Mouse (Mus musculus) G1E-ER4 (cell line): ENCODE measurements around the gene Arl6. TPM values are rescaled to one million over a fixed set of nuclear protein-coding genes. Genes with fewer than 3 reads are reported as not detected.

Experiments
- GATA1 ChIP-seq: IDR thresholded peaks from one replicate; pipeline ENCODE4 v1.8.0; 2012; ENCODE audit warnings: low read length, inconsistent platforms
- polyA plus RNA-seq: library from polyadenylated mRNA; stranded (reverse); fragments of >175 nt; gene quantifications from 2 replicates; pipeline ENCODE4 v1.2.3, GENCODE M21; 2012

The Arl6 gene
- polyA plus RNA-seq: 5.6 and 5.8 TPM in 2 replicates

DNA sequence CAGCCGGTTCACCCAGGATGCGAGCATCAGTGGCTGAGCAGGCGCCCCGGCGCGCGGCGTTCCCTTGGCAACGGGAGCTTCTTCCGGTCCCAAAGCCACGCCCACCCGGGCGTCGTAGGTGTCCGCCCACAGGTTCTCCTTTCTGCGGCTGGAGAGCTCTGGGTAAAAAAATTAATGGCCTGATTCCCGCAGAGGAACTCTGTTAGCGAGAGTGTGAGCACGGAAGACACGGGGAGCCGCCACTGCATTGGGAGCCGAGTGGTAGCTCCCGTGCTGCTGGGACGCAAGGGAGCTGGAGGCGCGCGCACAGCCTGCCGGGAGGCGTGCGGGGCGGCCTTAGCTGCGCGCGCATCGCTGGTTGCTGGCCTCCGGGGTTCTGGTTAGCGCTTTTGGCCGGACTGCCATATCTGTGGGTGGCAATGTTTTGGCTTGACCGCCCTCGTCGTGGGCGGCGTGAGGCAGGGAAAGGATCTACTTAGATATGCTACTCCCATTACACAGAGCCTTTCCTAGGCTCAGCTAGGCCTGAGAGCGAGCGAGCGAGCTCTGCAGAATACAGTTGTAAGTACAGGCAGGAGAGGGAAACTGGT, at the start of gene Arl6:
TSS of gene Arl6 (minus strand) at position 290 of the 590 bp plus-strand sequence.
- no peak for TF ChIP-seq GATA1

DNA sequence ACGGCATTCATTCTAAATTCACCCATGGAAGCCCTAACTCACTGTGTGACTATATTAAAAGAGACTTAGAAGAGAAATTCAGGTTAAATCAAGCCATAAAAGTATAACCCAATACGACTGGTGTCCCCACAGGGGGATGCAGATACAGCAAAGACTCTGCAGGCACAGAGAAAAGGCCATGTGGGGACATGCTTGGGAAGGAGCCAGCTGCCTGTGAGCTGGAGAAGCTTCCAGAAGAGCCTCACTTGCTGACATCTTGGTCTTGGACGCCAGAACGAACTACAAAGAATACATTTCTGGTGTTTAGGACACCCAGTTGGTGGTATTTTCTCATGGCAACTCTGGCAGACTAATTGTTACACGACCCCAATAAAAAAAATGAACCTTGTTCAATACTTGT, 45.9 kb upstream of the Arl6 start:
- no peak for TF ChIP-seq GATA1

DNA sequence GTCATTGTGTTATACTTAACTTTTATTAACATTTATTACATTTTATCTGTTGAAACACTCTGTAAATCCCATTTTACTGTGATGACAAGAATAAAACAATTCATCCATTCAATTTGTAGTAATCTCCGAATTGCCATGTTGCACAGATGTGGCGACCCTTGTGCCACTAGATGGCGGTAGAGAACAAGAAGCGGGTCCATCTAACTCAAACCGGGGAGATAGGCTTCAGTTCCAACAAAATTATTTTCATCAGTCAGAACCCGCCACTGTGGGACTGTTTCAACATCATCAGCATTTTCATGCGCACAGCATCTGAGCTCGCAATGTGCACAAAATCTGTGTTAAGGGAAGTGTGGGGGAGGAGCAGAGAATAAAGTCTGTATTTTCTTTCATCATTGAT, 44.2 kb upstream of the Arl6 start:
- no peak for TF ChIP-seq GATA1

DNA sequence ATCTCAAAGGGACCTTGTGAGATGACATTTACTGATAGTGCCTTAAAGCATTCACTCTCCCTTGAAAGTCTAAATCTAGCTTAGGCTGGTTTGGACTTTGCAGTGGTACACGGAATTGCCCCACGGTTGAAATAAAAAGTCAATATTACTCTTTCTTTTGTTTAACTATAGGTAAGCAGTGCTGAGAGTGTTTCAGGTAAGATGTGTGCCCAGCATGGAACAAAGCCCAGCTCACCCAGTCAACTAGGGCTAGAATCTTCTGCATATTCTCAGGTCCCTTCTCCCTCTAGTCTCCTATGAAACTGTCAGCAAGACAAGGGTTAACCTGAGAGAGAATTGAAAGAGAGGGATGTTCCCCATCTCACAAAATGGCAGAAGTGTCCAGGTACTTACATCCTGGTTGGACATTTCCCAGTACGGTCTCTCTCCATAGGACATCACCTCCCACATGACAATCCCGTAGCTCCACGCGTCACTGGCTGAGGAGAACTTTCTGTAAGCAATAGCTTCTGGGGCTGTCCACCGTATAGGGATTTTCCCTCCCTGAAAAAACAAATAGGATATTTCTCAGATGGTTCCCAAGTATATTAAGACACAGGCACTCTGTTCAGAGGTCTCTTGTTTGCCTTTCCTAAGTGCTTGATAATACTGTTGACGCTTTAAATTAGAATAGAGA, 43.2 kb upstream of the Arl6 start:
- no peak for TF ChIP-seq GATA1

DNA sequence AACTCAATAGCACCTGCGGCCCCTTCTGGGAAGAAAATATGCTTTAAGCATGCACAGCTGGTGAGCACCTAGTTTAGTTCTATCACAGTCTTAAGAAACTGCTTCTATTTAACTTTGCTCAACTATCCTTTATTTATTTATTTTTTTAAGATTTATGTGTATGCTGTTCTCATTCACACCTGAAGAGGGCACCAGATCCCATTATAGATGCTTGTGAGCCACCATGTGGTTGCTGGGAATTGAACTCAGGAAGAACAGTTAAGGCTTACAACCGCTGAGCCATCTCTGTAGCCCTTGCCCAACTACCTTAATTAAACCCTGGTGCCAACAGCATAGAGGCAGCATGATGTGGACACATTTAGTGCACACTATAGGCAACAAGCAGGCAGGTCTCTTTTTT, 27.7 kb upstream of the Arl6 start:
- no peak for TF ChIP-seq GATA1

DNA sequence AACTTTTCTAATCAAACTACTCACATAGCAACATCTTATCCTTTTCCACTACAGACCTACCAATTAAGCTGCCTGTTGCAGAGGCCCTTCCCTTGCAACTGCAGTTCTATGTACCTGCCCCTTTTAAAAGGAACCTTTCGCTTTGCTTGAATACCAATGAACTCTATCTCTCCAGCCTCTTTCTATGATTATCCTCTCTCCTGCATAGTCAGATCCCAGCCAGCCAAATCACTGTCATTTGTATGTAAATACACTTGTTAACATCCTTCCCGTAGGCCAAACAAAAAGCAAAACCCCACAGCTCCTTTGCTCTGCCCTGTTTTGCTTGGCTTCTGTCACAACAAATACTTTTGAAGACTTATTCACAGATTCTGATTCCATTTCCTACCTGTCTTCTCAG, 4.6 kb upstream of the Arl6 start:
- TF ChIP-seq GATA1: no peak

DNA sequence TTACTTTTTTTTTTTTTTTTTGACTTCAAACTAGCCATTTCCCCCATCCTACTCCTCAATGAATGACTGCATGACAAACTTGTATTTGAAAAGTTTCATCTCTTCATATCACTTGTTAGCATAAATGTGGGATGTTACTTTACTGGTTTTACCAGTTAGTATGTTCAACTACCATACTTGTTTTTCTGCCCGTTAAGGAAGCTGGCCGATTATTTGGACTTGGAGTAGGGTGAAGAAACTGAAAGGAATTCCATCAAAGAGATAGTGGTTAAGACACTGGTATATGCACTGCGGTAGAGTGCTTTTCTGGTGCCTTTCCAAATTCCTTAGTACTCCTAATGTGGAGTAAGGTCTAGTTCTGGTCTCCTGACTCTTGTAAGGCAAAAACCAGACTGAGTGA, 794 bp upstream of the Arl6 start:
- no peak for TF ChIP-seq GATA1

DNA sequence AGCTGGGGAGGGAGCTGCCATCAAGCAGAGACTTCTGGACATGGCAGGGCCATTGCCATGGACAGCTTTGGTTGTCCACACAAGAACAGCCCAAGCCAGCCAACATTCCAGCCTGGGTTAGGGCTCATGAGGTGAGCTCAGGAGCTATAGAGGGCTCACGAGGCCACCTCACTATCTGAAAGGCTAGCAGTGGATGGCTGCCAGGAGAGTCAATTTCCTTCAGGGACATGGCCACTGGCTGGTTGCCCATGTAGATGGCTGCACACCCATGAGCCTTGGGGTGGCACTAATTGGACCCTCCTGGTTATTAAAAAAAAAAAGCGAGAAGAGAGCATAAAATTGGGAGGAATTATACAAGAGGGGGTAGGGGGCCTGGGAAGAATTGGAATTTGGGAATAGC, 4.6 kb downstream of the Arl6 start:
- no peak for TF ChIP-seq GATA1

DNA sequence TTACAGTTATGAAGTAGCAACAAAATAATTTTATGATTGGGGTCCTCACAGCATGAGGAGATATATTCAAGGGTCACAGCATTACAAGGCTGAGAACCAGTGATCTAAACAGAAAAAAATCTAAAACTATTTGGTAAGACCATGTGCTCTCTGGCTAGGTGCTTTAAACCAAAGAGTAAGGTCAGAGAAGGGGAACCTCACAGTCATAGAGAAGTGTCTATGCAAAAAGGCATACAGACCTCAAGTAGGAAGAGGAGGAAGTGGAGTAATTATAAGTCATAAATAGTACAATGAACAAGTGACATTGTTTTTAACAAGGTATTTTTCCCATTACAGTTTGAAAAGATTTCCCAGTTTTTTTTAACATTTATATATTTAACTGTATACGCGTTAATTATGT, 17.6 kb downstream of the Arl6 start:
- no peak for TF ChIP-seq GATA1

DNA sequence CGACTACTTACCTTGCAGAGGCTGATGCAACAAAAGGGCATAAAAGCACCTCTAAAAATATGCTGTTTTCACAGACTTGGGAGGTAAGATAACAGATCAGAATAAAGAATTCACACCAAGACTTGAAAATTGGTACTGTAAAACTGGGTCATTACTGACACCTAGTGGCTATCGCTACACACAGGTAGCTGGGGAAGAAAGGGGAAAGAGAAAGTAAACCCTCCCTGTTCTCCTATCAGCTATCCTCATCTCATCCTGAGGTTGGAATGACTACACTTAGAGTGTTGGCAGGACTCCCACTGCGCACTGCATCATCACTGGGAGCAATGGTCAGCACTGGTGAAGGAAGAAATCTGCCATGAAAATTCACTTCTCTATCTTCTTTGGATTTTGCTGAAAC, 22.0 kb downstream of the Arl6 start:
- no peak for TF ChIP-seq GATA1

DNA sequence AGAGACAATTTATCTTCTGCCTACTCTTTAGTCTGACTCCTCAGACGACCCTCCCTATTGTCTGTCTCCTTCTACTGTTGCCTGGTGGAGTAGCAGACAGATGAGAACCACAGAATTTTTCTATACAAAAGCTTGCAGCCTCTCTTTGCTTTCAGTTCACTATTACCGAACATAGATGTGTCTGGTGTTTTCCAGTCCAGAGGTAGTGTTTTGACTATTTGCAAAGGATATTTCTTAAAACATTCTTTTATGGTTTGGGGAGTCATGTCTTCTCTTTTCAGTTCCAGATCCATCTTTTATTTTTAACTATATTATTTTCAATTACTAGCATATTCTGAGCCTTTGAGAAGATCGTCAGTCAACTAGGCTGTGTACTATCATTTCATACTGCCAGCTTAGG, 23.5 kb downstream of the Arl6 start:
- TF ChIP-seq GATA1: no peak

DNA sequence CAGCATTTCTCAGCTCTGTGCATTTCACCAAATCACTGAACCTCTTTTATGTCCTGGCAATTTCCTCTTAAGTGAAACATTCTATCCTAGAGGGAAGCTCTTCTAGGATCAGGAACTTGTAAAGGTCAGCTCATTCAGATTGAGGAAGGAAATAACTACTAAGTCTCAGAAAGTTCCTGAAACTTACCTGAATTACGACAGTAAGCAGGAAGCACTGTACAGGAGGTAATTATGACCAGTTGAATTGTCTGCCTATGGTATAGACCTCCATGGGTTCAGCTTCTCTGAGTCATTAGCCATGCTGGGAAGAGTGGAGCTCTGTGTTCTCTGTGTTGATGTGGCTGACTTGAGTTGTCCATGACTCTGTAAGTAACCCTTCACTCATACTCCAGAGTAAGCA, 28.4 kb downstream of the Arl6 start:
- TF ChIP-seq GATA1: no peak

DNA sequence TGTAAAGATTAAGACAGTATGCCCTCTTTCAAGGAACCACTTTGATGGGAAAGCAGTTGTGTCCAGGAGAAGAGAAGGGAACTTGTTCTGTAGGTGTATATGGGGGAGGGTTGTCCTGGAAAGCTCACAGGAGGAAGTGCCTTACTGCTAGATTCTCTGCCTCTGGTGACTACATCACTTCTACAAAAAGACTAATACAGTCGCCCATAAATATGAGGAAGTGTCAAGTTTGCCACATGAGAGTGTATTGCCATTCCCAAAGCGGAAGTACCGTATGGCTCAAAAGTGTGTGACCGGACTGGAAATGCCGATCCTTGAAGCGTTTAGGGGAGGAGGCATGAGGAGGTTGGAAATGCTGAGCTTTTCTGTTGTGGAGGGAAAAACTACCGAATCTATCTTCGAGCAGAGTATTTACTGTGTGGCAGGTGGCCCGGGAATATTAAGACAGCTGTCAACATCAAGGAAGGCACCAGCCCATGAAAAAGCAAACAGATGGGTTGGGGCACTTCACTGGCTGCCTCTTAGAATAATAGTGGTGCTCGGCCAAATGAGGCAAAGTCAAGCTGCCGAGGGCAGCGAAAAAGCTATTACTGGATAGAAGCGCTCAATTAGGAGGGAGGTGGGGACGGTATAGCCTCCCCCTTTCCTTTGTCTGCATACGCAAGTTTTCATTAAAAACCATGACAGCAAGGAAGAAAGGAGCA, 35.0 kb downstream of the Arl6 start:
- TF ChIP-seq GATA1: no peak

DNA sequence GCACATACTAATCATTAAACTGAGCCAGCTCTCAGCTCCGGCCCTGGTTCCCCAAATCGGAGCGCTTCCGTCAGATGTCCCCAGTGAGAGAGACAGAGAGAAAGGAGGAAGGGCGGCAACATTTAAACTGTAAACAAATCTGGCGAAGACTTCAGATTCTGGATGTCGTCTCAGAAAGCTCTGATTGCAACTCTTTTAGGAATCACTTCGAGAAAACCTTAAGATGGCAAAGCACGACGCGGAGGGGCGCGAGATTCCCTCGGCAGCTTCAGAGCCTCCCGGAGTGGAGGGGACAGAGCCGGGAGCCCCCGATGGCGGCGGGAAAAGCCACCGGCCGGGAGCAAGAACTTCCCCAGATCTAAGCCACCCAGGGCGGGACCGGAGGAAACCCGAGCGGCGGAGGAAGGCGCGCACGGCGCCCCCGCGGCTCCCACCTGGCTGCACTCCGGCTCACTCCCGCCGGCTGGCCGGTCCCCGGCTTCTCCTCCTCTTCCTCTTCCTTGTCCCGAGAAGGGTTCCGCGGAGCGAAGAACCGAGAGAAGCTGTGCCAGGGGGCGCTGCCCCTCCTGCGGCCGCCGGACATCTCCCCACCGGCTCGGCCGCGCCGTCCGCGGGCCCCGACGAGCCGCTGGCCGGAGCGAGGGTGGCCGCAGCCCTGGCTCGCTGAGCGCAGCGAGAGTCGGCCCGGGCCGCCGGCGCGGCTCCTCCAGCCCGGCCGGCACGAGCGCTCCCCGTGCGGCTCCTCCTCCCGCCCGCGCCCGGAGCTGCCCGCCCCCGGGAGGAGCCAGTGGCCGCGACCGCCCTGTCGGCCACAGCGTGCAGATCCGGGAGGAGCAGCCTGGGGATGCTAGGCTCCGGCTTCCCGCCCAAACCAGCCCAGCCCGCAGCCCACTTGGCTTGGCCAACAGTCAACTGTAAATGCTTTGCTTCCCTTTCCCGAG, 38.6 kb downstream of the Arl6 start, which contains the start of gene Crybg3:
TSS of gene Crybg3 (minus strand) at position 669 of the 941 bp plus-strand sequence.
- TF ChIP-seq GATA1: no peak

DNA sequence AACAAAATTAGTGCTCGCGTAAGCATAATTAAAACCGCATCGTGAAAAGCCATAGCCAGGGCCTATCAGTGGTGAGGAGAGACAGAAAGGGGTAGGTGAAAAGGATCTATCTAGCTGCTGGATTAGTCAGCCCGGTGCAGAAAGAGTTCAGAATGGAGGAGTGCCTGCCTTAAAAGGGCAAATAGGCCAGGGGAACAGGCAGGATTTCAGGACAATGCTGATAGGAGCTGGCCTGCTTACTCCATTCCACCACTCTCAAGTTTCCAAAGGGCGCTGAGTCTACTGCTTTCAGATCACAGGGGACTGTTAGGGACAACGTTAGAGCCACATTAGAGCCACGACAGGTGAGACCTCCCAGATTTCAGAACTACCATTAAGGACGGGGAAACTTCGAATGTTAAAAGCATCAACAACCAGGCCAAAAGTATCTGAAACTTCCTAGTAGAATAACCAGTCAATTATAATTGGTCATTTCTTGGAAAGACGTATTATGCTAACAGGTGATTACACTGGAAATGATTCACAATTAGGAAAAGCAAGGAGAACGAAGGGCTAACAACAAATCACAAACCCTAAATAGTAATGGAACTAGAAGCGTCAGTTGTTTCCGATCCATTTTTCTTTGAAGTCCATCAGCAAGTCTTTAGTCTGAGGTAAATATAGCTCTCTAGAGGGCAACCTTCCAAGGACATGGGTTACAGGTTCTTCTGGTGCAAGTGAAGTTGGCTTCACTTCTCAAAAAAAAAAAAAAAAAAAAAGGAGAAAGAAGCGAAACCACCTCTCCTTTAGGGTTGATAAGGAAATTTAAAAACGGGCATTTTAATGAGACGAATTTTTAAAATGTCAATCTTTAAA, 39.6 kb downstream of the Arl6 start:
- no peak for TF ChIP-seq GATA1
